9 mouse cellular contexts compared by ENCODE assay signal in genomic region chr14:30888271-30888732, GRCm38 (mm10). TPM values are rescaled to one million over a fixed set of nuclear protein-coding genes. Genes with fewer than 3 reads are reported as not detected.
DNase-seq lines count a peak whose midpoint lies in the region; ATAC-seq and TF ChIP-seq lines count a peak whose summit lies in the region.
"Had no signal": no experiment of that assay in that cellular context is flagged by ENCODE, and none has a peak within 500 bp of the region (broad histone marks: within the 10 kb centered on the region; RNA-seq: fewer than 3 reads in every experiment).

No protein-coding gene starts in this region.

- H3K9me3 ChIP-seq in hindbrain, postnatal 0 days (ENCODE audit: low read length), result no peaks in the 10 kb centered on the region
- H3K9me3 ChIP-seq in hindbrain, embryonic 16.5 days (ENCODE audit: control insufficient read depth, low read length), result no peaks in the 10 kb centered on the region
- H3K9me3 ChIP-seq in embryonic facial prominence, embryonic 13.5 days, result no peaks in the 10 kb centered on the region
- no peaks in the 10 kb centered on the region for H3K9me3 ChIP-seq in intestine, postnatal 0 days (ENCODE audit: control insufficient read depth)

- peak; percentile 49; the same call in 1 of the 2 replicates for ATAC-seq in hindbrain, postnatal 0 days
- no peak for ATAC-seq in hindbrain, embryonic 16.5 days
- no peak for ATAC-seq in embryonic facial prominence, embryonic 13.5 days (ENCODE audit: insufficient number of reproducible peaks, insufficient read depth, low FRiP score, low TSS enrichment, low read depth)
- 0 out of 2 replicates have a peak, but pooled peaks have one; percentile 41 for ATAC-seq in intestine, postnatal 0 days

- peak; percentile 49 for TF ChIP-seq CTCF in hindbrain, postnatal 0 days (IDR thresholded peaks at IDR 0.05; ENCODE audit: low read depth)
- peak; percentile 67 for TF ChIP-seq CTCF in intestine, postnatal 0 days (IDR thresholded peaks at IDR 0.05; ENCODE audit: low read depth)
- TF ChIP-seq CTCF in lung, adult 2 months (IDR thresholded peaks at IDR 0.05; ENCODE audit: insufficient read depth, low read length), result peak; percentile 40; the same call in 1 of the 2 replicates

- no peaks in the 10 kb centered on the region for H3K27me3 ChIP-seq in hindbrain, postnatal 0 days (ENCODE audit: insufficient read depth, low read length)
- no peaks in the 10 kb centered on the region for H3K27me3 ChIP-seq in hindbrain, embryonic 16.5 days (replicated peaks; ENCODE audit: control insufficient read depth, insufficient read depth, low read length)
- H3K27me3 ChIP-seq in embryonic facial prominence, embryonic 13.5 days, result no peaks in the 10 kb centered on the region
- no peaks in the 10 kb centered on the region for H3K27me3 ChIP-seq in intestine, postnatal 0 days (replicated peaks; ENCODE audit: control insufficient read depth, insufficient read depth, low read length)

- H3K36me3 ChIP-seq in hindbrain, postnatal 0 days (ENCODE audit: insufficient read depth, low read length), result no peaks in the 10 kb centered on the region
- no peaks in the 10 kb centered on the region for H3K36me3 ChIP-seq in hindbrain, embryonic 16.5 days (ENCODE audit: control insufficient read depth, insufficient read depth, low read length)
- no peaks in the 10 kb centered on the region for H3K36me3 ChIP-seq in embryonic facial prominence, embryonic 13.5 days
- no peaks in the 10 kb centered on the region for H3K36me3 ChIP-seq in intestine, postnatal 0 days (ENCODE audit: control insufficient read depth, insufficient read depth)

- H3K4me1 ChIP-seq in hindbrain, postnatal 0 days (ENCODE audit: insufficient read depth, low read length), result 0 out of 2 replicates have a peak, but pooled peaks cover 6% of the 10 kb centered on the region
- no peaks in the 10 kb centered on the region for H3K4me1 ChIP-seq in hindbrain, embryonic 16.5 days (ENCODE audit: control insufficient read depth, insufficient read depth, low read depth, low read length)
- peaks cover 7% of the 10 kb centered on the region for H3K4me1 ChIP-seq in embryonic facial prominence, embryonic 13.5 days
- peaks cover 6% of the 10 kb centered on the region; the same call in 1 of the 2 replicates for H3K4me1 ChIP-seq in intestine, postnatal 0 days (replicated peaks; ENCODE audit: control insufficient read depth, insufficient read depth, low read length)
- H3K4me1 ChIP-seq in lung, adult 2 months (ENCODE audit: control insufficient read depth, insufficient read depth, low read length), result peaks cover 13% of the 10 kb centered on the region

- no peak overlapping the region for H3K27ac ChIP-seq in hindbrain, postnatal 0 days
- H3K27ac ChIP-seq in hindbrain, embryonic 16.5 days (ENCODE audit: low read depth, low read length), result no peak overlapping the region
- H3K27ac ChIP-seq in embryonic facial prominence, embryonic 13.5 days, result no peak overlapping the region
- no peak overlapping the region for H3K27ac ChIP-seq in intestine, postnatal 0 days (ENCODE audit: low read depth, low read length)

- WGBS in hindbrain, postnatal 0 days, result 18% methylated on average over 8 of the region's 9 CpGs
- WGBS in hindbrain, embryonic 16.5 days, result 20% methylated on average over 9 of the region's 9 CpGs
- WGBS in embryonic facial prominence, embryonic 13.5 days, result 20% methylated on average over 6 of the region's 9 CpGs
- WGBS in intestine, postnatal 0 days, result under 1% methylated on average over 9 of the region's 9 CpGs
- 3% methylated on average over 9 of the region's 9 CpGs for WGBS in lung, adult 2 months

- no peak; the same call in 1 of the 2 replicates for TF ChIP-seq POLR2A in lung, adult 2 months (IDR thresholded peaks at IDR 0.05; ENCODE audit: borderline replicate concordance, extremely low read depth, low read depth, low read length)

- H3K4me2 ChIP-seq in hindbrain, postnatal 0 days (ENCODE audit: low read depth, low read length), result no peak overlapping the region
- H3K4me2 ChIP-seq in hindbrain, embryonic 16.5 days (ENCODE audit: low read length), result no peak overlapping the region
- H3K4me2 ChIP-seq in embryonic facial prominence, embryonic 13.5 days, result peak overlapping the region; percentile 34; the same call in 1 of the 2 replicates
- peak overlapping the region; percentile 38; the same call in 1 of the 2 replicates for H3K4me2 ChIP-seq in intestine, postnatal 0 days (replicated peaks; ENCODE audit: low read depth)

- no peak overlapping the region for H3K4me3 ChIP-seq in hindbrain, postnatal 0 days (ENCODE audit: low read length)
- H3K4me3 ChIP-seq in hindbrain, embryonic 16.5 days (ENCODE audit: low read length), result no peak overlapping the region
- no peak overlapping the region for H3K4me3 ChIP-seq in embryonic facial prominence, embryonic 13.5 days
- H3K4me3 ChIP-seq in intestine, postnatal 0 days (ENCODE audit: low read depth, low read length), result no peak overlapping the region
- no peak overlapping the region for H3K4me3 ChIP-seq in lung, adult 2 months (replicated peaks; ENCODE audit: extremely low read depth, low read depth, low read length)

- no peak overlapping the region for H3K9ac ChIP-seq in hindbrain, postnatal 0 days (replicated peaks; ENCODE audit: low read length)
- no peak overlapping the region for H3K9ac ChIP-seq in hindbrain, embryonic 16.5 days (ENCODE audit: low read depth, low read length)
- no peak overlapping the region for H3K9ac ChIP-seq in embryonic facial prominence, embryonic 13.5 days
- H3K9ac ChIP-seq in intestine, postnatal 0 days (ENCODE audit: low read depth, low read length), result no peak overlapping the region

- peak; percentile 57 for DNase-seq in hindbrain, postnatal 0 days (ENCODE audit: low spot score)
- DNase-seq in R1 (ENCODE audit: low read depth, low spot score), result peak; percentile 64
- DNase-seq in lung, adult 2 months, result peak; percentile 72
- DNase-seq in frontal cortex, postnatal 25 days (ENCODE audit: low spot score in 2 of 2), result no peak
- DNase-seq in frontal cortex, postnatal 14 days (ENCODE audit: low spot score in 2 of 2), result no peak

RNA-seq across cellular contexts. Expression of gene Itih4, which starts 2.0 kb away (rescaled TPM):
- total RNA-seq in hindbrain, postnatal 0 days (2014; rRNA removed), result 0.05 and 0.07 TPM in 2 replicates
- not detected in 2 replicates for polyA plus RNA-seq in hindbrain, postnatal 0 days (2015; fragmentation: Nextera tagmentation; extraction: Ambion mirVana)
- not detected in 2 replicates for polyA plus RNA-seq in hindbrain, embryonic 16.5 days (2015; fragmentation: Nextera tagmentation; extraction: Ambion mirVana)
- polyA plus RNA-seq in embryonic facial prominence, embryonic 13.5 days (2015; fragmentation: Nextera tagmentation; extraction: Ambion mirVana), result 2.2 TPM in 1 of 2 replicates, not detected in the other
- polyA plus RNA-seq in intestine, postnatal 0 days (2015; fragmentation: Nextera tagmentation; extraction: Ambion mirVana), result 0.16 TPM in 1 of 2 replicates, not detected in the other
- polyA plus RNA-seq in lung, adult 2 months (2012; rRNA removed), result 37.7 and 43.4 TPM in 2 replicates

RNA-seq across cellular contexts. Expression of gene Mustn1, which starts 9.3 kb away (rescaled TPM):
- total RNA-seq in hindbrain, postnatal 0 days (2014; rRNA removed), result 1.1 and 3.2 TPM in 2 replicates
- 1.2 and 1.9 TPM in 2 replicates for polyA plus RNA-seq in hindbrain, postnatal 0 days (2015; fragmentation: Nextera tagmentation; extraction: Ambion mirVana)
- 1.3 and 2.6 TPM in 2 replicates for polyA plus RNA-seq in hindbrain, embryonic 16.5 days (2015; fragmentation: Nextera tagmentation; extraction: Ambion mirVana)
- polyA plus RNA-seq in embryonic facial prominence, embryonic 13.5 days (2015; fragmentation: Nextera tagmentation; extraction: Ambion mirVana), result 2.3 and 2.4 TPM in 2 replicates
- 24.7 and 27.2 TPM in 2 replicates for polyA plus RNA-seq in intestine, postnatal 0 days (2015; fragmentation: Nextera tagmentation; extraction: Ambion mirVana)
- 44.8 and 50.3 TPM in 2 replicates for polyA plus RNA-seq in lung, adult 2 months (2012; rRNA removed)

RNA-seq across cellular contexts. Expression of gene Itih3, which starts 35.3 kb away (rescaled TPM):
- 8.6 and 14.1 TPM in 2 replicates for total RNA-seq in hindbrain, postnatal 0 days (2014; rRNA removed)
- polyA plus RNA-seq in hindbrain, postnatal 0 days (2015; fragmentation: Nextera tagmentation; extraction: Ambion mirVana), result 8.2 and 10.1 TPM in 2 replicates
- polyA plus RNA-seq in hindbrain, embryonic 16.5 days (2015; fragmentation: Nextera tagmentation; extraction: Ambion mirVana), result 3.8 and 4.7 TPM in 2 replicates
- 5.5 TPM in 1 of 2 replicates, not detected in the other for polyA plus RNA-seq in embryonic facial prominence, embryonic 13.5 days (2015; fragmentation: Nextera tagmentation; extraction: Ambion mirVana)
- polyA plus RNA-seq in intestine, postnatal 0 days (2015; fragmentation: Nextera tagmentation; extraction: Ambion mirVana), result 3.9 and 4.7 TPM in 2 replicates
- 0.87 and 1.1 TPM in 2 replicates for polyA plus RNA-seq in lung, adult 2 months (2012; rRNA removed)

RNA-seq across cellular contexts. Expression of gene Itih1, which starts 54.8 kb away (rescaled TPM):
- not detected in 2 replicates for total RNA-seq in hindbrain, postnatal 0 days (2014; rRNA removed)
- not detected in 2 replicates for polyA plus RNA-seq in hindbrain, postnatal 0 days (2015; fragmentation: Nextera tagmentation; extraction: Ambion mirVana)
- not detected in 2 replicates for polyA plus RNA-seq in hindbrain, embryonic 16.5 days (2015; fragmentation: Nextera tagmentation; extraction: Ambion mirVana)
- 0.65 TPM in 1 of 2 replicates, not detected in the other for polyA plus RNA-seq in embryonic facial prominence, embryonic 13.5 days (2015; fragmentation: Nextera tagmentation; extraction: Ambion mirVana)
- not detected in 2 replicates for polyA plus RNA-seq in intestine, postnatal 0 days (2015; fragmentation: Nextera tagmentation; extraction: Ambion mirVana)
- polyA plus RNA-seq in lung, adult 2 months (2012; rRNA removed), result 1.1 and 1.4 TPM in 2 replicates
- total RNA-seq: left cerebral cortex, postnatal 10 days had no signal

Comparison
In these comparisons a context has a peak if more than half of its experiments do, and no peak if none do; other contexts are left out.
1. ATAC-seq: peak in hindbrain, postnatal 0 days (single experiment) and intestine, postnatal 0 days (single experiment); none in hindbrain, embryonic 16.5 days (single experiment) and embryonic facial prominence, embryonic 13.5 days (single experiment).
2. DNase-seq: peak in hindbrain, postnatal 0 days (single experiment), R1 (single experiment) and lung, adult 2 months (single experiment); none in frontal cortex, postnatal 25 days (0 of 2) and frontal cortex, postnatal 14 days (0 of 2).
3. H3K4me2 ChIP-seq: peak in embryonic facial prominence, embryonic 13.5 days (single experiment) and intestine, postnatal 0 days (single experiment); none in hindbrain, postnatal 0 days (single experiment) and hindbrain, embryonic 16.5 days (single experiment).
4. RNA of gene Itih4, which starts 2.0 kb away (polyA plus RNA-seq): 37.7 to 43.4 TPM in lung, adult 2 months; 0.16 TPM in intestine, postnatal 0 days, not detected in hindbrain, embryonic 16.5 days, not detected in hindbrain, postnatal 0 days and 2.2 TPM in embryonic facial prominence, embryonic 13.5 days; every median in the first group is over 10 times any median in the second.
5. Peak in every context shown above with its lines, with median percentiles within 50 percentile points of each other: CTCF ChIP-seq.